Mouse (Mus musculus): ENCODE measurements around the gene Kif6.

- TF ChIP-seq CTCF (conservative IDR thresholded peaks at IDR 0.05; ENCODE audit: insufficient read depth, insufficient read length, low read depth, low read length) (no peak), POLR2A (IDR thresholded peaks at IDR 0.05; ENCODE audit: low read depth, low read length) (no peak)
Observed at GRCm38 (mm10) chr17:49737217-49737774, 122.4 kb downstream of the Kif6 start.
